Mouse (Mus musculus) thymus, adult 2 months (tissue): ENCODE measurements at regions not wholly inside any gene's neighbourhood (a gene's known extent, or its start where the extent isn't known, plus 50 kb on each side); places are given as distances from the start of the nearest gene placed in this dataset.

ENCODE experiments used
- DNase-seq: peaks from one replicate; pipeline ENCODE4 v3.0.0; 2021
- H3K27ac ChIP-seq: fragments of 200-500 bp; 2 replicates; pipeline ENCODE4 v1.5.1; 2012; ENCODE audit warnings: low read length, control low read depth; ENCODE audit not compliant: control insufficient read depth, insufficient read depth
- H3K27me3 ChIP-seq: fragments of 200-500 bp; 2 replicates; pipeline ENCODE4 v1.6.1; 2012; ENCODE audit warnings: mild to moderate bottlenecking, low read length, moderate library complexity, mixed read lengths; ENCODE audit not compliant: control insufficient read depth, insufficient read depth
- H3K36me3 ChIP-seq: fragments of 200-500 bp; 2 replicates; pipeline ENCODE4 v1.6.1; 2012; ENCODE audit warnings: mild to moderate bottlenecking, low read length, moderate library complexity; ENCODE audit not compliant: control insufficient read depth, insufficient read depth
- H3K4me1 ChIP-seq: fragments of 200-500 bp; replicated peaks from 2 replicates; pipeline ENCODE4 v1.6.1; 2012; ENCODE audit warnings: low read length; ENCODE audit not compliant: control insufficient read depth, insufficient read depth
- H3K4me3 ChIP-seq: fragments of 200-500 bp; 2 replicates; pipeline ENCODE4 v1.5.1; 2012; ENCODE audit warnings: mild to moderate bottlenecking, low read length, control low read depth, moderate library complexity; ENCODE audit not compliant: control insufficient read depth, insufficient read depth
- CTCF ChIP-seq: fragments of 200-500 bp; IDR thresholded peaks from 2 replicates; pipeline ENCODE4 v1.5.1; 2012; ENCODE audit warnings: mild to moderate bottlenecking, control low read depth, low read length, moderate library complexity, borderline replicate concordance; ENCODE audit not compliant: control insufficient read depth, poor library complexity, insufficient read depth; ENCODE audit errors: extremely low read depth
- POLR2A ChIP-seq: fragments of 200-500 bp; IDR thresholded peaks from 2 replicates; pipeline ENCODE4 v1.6.1; 2012; ENCODE audit warnings: mild to moderate bottlenecking, low read length, control low read depth, moderate library complexity; ENCODE audit not compliant: control insufficient read depth, poor library complexity, insufficient read depth; ENCODE audit errors: extremely low read depth
- WGBS: fragments of 180-500 bp; shearing (Covaris S2); methylation state at CpG from one replicate; pipeline ENCODE4 v1.1.7; 2018; 5-methylcytosine and 5-hydroxymethylcytosine counted together

GRCm38 (mm10) chr4:131145507-131145906, 201.3 kb downstream of the Matn1 start:
- Histone ChIP-seq H3K4me1 (no peaks in the 10 kb centered on the region), H3K27me3 (no peaks in the 10 kb centered on the region), H3K4me3 (no peak overlapping the region), H3K36me3 (no peaks in the 10 kb centered on the region), H3K27ac (no peak overlapping the region)
- 76% methylated on average over 1 of the region's 1 CpGs for WGBS
- peak; percentile 8 for DNase-seq
- TF ChIP-seq POLR2A (no peak), CTCF (no peak)

DNA sequence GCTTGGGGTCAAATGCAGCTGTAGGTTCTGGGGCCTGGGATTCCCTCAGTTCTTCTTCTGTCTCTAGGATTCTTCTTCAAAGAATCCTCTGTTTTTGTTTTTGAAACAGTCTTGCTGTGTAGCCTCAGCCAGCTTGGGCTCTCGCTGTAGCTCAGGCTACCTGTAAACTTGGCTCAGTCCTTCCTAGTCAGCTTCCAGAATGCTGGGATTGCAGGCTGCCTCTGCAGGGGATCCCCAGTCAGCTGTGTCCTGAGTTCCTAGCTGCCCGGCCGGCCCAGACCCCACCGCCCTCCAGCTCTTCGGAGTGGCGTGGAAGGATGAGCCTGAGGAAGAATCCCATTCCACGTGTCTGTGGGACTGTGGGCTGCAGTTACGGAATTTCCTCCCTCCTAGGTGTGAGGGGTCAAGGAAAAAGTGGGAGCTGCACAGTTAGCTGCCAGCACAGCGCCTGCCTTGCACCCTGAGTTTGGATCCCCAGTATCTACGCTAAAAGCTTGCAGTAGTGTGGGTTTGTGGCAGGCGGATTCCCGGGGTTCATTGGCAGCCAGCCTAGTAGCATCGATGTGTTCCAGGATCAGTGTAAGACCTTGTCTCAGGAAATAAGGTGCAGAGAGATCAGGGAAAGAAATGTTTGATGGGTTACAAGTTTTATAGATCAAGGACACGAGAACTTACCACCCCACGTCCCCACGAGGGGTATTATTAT, 204.0 kb downstream of the Matn1 start:
- TF ChIP-seq POLR2A (no peak), CTCF (no peak)
- H3K27me3 ChIP-seq, result no peaks in the 10 kb centered on the region
- H3K4me1 ChIP-seq, result no peaks in the 10 kb centered on the region
- H3K36me3 ChIP-seq, result no peaks in the 10 kb centered on the region
- 77% methylated on average over 16 of the region's 16 CpGs for WGBS
- no peak overlapping the region for H3K27ac ChIP-seq
- no peak overlapping the region for H3K4me3 ChIP-seq
- no peak for DNase-seq

DNA sequence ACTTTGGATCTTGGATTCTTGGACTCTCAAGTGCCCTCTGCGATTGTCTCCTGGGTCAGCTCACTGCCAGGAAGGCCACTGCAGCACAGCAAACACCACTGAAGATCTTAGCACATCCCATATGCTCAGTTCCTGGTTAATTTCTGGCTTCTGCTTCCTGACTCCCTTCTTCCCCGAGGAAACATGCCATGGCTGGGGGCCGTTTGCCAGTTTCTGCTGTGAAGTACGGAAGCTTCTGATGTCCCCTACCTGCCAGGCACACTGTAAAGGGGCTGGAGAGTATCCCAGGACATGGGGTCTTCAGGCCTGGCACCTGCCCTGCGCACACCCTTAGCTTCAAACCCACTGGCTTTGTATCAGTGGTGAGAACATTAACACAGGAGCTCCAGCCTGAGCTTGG, 205.3 kb downstream of the Matn1 start:
- no peaks in the 10 kb centered on the region for H3K36me3 ChIP-seq
- no peak overlapping the region for H3K27ac ChIP-seq
- no peak overlapping the region for H3K4me3 ChIP-seq
- WGBS, result 78% methylated on average over 5 of the region's 5 CpGs
- DNase-seq, result no peak
- H3K27me3 ChIP-seq, result no peaks in the 10 kb centered on the region
- TF ChIP-seq CTCF, result no peak
- TF ChIP-seq POLR2A, result no peak
- no peaks in the 10 kb centered on the region for H3K4me1 ChIP-seq

- no peak for DNase-seq
- TF ChIP-seq POLR2A (no peak), CTCF (no peak)
- Histone ChIP-seq H3K4me1 (no peaks in the 10 kb centered on the region), H3K36me3 (no peaks in the 10 kb centered on the region), H3K4me3 (no peak overlapping the region), H3K27me3 (no peaks in the 10 kb centered on the region), H3K27ac (no peak overlapping the region)
- 61% methylated on average over 5 of the region's 5 CpGs for WGBS
Observed at GRCm38 (mm10) chr4:131159712-131160111, 215.5 kb downstream of the Matn1 start.

DNA sequence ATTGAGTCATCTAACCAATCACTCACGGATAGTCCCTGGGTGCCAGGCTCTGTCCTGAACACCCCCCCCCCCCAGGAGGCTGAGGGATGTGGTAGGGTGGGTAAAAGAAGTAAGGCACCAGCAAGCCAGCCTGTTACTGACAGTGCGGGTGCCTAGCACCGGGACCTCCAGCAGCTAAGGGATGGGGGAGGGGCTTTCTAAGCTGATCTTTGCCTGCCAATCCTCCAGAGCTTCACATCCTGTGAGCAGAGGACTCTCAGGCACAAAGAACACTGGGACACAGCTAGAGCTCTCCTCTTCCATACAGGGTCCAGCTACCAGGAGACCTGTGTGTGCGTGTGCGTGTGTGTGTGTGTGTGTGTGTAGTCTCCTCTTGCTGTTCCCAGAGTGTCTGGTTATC, 215.9 kb downstream of the Matn1 start:
- Histone ChIP-seq H3K27ac (no peak overlapping the region), H3K27me3 (no peaks in the 10 kb centered on the region), H3K4me3 (no peak overlapping the region), H3K36me3 (no peaks in the 10 kb centered on the region), H3K4me1 (no peaks in the 10 kb centered on the region)
- TF ChIP-seq CTCF, result no peak
- no peak for TF ChIP-seq POLR2A
- DNase-seq, result no peak
- 48% methylated on average over 5 of the region's 5 CpGs for WGBS

- no peak overlapping the region for H3K27ac ChIP-seq
- no peaks in the 10 kb centered on the region for H3K36me3 ChIP-seq
- no peaks in the 10 kb centered on the region for H3K4me1 ChIP-seq
- no peak for TF ChIP-seq CTCF
- no peak for TF ChIP-seq POLR2A
- H3K27me3 ChIP-seq, result no peaks in the 10 kb centered on the region
- whole genome bisulfite sequencing, result 88% methylated on average over 9 of the region's 9 CpGs
- no peak overlapping the region for H3K4me3 ChIP-seq
- DNase-seq, result no peak
Observed at GRCm38 (mm10) chr4:131161501-131161900, 217.3 kb downstream of the Matn1 start.
